Mouse (Mus musculus) lung, postnatal 10 days (tissue): ENCODE results near the gene Rhbdl1.

ENCODE experiments used
- DNase-seq: peaks from one replicate; pipeline ENCODE4 v3.0.0; 2021

Gene Rhbdl1

GRCm38 (mm10) chr17:25838904-25839303 lies 1.8 kb upstream of the Rhbdl1 start:
- DNase-seq, result no peak

GRCm38 (mm10) chr17:25837533-25837932 lies 438 bp upstream of the Rhbdl1 start:
- no peak for DNase-seq

DNA sequence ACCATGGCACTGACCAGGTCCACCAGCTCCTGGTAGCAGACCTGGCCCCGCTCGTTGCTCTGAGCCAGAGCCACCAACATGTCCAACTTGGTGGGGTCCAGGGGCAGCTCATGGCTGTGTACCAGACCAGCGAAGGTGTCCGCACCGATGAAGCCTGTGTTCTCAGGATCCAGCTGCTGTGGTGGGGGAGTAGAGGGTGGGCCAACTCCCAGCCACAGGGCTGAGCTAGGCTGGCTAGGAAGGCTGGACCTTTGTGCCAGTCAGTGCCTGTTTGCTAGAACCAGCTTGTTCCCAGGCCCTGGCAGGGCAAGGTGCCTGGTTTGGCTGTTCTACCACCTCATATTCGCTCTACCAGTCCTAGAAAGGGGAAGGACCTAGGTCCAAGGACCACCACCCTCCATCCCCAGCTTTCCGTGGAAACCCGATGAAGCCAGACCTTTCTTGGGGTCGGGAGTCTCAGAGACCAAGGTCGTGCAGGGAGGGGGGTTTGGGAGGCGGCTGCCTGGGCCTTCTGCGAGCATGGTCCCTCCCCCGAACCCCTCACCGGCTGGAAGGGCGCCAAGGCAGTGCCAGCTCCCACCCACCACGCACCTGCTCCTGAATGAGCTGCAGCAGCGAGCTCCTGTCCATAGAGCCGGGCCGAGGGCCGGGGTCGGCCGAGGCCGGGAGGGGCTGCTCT lies 559 bp downstream of the Rhbdl1 start:
- peak; percentile 33 for DNase-seq

GRCm38 (mm10) chr17:25835816-25836215 lies 1.3 kb downstream of the Rhbdl1 start:
- DNase-seq, result no peak

DNA sequence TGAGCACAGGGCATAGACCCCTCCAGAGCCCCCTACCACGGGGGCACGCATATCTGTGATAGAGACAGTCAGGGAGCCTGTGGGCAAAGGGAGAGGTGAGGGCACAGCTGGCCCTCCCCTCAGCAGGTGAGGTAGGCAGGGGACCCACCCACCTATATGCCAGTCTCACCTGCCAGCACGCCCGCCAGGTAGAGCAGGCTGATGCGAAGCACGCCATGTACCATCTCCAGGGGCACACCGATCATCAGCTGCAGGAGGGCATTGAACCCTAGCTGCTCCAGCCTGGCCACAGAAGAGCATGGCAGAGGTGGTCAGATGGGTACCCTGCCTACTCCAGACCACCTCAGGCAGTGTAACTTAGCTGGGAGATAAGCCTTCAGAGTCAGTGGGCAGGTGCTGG lies 1.8 kb downstream of the Rhbdl1 start:
- DNase-seq, result no peak

DNA sequence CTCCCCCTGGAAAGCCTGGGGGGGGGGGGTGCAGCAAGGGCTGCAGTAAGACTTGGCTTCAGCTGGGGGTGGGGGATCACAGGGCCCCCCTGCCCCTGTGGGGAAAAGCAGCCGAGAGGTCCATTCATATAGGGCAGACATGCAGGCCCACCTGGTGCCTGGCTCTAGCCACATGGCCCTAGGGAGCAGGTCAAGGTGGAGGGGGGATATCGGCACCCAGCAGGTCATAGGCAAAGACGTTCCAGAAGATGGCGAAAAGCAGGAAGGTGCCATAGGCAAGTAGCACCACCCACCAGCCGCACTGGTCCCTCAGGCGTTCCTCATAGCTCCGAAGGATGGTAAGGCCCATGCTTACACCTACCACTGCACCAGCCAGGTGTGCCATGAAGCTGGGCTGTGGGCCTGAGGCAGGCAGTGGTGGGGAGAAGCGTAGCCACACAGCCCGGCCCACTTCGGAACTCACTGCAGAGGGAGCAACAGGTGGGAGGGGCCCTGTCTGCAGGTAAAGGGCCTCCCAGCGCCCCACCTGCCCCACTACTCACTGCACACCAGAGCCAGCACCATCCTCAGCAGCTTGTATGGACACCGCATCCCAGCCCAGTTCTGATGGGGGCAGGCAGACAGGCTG lies 2.4 kb downstream of the Rhbdl1 start:
- no peak for DNase-seq

DNA sequence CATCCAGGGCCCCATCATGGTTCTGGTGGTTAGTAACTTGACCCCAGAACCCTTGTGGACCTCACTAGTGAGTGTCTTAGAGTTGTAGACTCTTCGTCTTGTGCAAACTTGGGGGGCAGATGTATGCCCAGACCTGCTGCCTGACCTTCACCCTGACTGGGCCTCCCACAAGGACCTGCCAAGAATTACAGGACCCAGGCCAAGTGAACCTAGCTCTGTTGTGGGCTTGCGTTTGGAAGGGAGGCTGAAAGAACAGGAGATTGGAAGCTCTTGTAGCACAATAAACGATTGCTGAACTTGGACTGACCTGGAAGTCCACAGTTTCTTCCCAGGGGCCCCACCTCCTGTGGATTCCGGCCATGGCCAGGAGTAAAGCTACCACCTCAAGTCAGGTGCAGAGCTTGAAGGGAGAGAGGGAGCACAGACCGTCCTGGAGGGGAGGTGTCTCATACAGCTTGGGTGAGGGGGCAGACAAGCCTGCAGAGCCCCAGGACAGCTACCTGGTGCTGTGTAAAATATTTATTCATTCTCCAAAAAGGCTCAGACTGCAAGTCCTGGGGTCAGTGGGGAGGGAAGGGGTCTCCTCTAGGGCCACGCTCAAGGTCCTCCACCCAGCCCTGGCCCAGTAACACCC lies 3.0 kb downstream of the Rhbdl1 start:
- DNase-seq, result peak; percentile 35

- peak; percentile 96 for DNase-seq
Measured at GRCm38 (mm10) chr17:25833291-25833663, 3.8 kb downstream of the Rhbdl1 start, which contains the start of gene Stub1. Gene Stub1 (minus strand): TSS chr17:25833404.

GRCm38 (mm10) chr17:25832436-25833290 lies 4.4 kb downstream of the Rhbdl1 start:
- peak; percentile 100 for DNase-seq

DNA sequence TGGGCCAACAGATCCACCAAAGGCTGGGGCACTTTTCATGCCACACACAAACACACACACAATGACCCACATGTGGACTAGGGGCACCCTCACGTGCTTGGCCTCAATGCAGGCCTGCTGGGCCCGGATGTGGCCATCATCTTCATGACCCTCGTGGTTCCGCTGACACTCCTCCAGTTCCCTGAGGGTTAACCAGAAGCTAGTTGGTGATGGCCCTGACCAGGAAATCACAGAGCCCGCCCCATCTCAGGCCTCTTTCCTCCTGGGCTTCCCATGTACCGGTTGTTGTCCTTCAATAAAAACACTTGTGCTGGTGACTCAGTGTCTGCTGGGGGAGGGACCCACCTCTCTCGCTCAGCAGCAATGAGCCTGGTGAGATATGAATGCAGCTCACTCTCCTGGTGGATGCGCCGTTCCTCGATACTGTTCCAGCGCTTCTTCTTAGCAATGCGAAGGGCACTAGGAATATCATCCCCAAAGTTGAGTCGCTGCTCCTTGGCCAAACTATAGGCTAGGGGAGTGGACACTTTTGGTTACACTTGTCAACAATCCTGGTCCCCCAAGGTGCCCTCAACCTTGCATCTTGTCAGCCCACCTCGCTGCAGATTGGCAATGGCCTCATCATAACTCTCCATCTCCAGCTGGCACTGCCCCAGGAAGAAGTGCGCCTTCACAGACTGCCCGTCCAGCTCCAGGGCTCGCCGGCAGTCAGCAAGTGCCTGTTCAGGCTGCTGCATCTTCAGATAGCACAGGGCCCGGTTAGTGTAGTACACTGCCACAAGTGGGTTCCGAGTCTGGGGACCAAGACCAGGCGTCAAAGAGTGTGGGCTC lies 5.4 kb downstream of the Rhbdl1 start:
- peak; percentile 42 for DNase-seq

GRCm38 (mm10) chr17:25830806-25831431 lies 6.2 kb downstream of the Rhbdl1 start:
- DNase-seq, result no peak

DNA sequence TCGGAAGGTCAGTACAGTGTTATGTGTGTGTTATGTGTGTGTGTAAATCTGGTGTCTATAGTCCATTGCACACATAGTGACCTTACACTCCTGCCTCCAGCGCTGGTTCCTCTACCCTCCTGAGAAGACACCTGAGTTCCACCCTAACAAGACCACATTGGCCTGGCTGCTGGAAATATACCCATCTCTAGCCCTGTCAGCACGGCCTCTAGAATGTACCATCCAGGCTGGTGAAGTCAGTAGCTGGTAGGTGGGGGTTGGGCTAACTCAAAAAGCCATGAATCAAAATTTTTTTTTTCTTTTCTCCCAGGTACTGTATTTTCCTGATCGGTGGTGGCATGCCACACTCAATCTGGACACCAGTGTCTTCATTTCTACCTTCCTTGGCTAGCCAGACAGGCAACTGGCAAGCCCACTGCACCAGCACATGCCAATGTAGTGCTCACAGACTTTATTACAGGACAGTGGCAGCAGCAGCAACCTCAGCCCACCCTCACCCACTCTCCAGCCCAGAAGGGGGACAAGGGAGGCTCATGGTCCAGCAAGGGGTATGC lies 6.8 kb downstream of the Rhbdl1 start:
- no peak for DNase-seq

GRCm38 (mm10) chr17:25829558-25830017 lies 7.5 kb downstream of the Rhbdl1 start:
- DNase-seq, result no peak

DNA sequence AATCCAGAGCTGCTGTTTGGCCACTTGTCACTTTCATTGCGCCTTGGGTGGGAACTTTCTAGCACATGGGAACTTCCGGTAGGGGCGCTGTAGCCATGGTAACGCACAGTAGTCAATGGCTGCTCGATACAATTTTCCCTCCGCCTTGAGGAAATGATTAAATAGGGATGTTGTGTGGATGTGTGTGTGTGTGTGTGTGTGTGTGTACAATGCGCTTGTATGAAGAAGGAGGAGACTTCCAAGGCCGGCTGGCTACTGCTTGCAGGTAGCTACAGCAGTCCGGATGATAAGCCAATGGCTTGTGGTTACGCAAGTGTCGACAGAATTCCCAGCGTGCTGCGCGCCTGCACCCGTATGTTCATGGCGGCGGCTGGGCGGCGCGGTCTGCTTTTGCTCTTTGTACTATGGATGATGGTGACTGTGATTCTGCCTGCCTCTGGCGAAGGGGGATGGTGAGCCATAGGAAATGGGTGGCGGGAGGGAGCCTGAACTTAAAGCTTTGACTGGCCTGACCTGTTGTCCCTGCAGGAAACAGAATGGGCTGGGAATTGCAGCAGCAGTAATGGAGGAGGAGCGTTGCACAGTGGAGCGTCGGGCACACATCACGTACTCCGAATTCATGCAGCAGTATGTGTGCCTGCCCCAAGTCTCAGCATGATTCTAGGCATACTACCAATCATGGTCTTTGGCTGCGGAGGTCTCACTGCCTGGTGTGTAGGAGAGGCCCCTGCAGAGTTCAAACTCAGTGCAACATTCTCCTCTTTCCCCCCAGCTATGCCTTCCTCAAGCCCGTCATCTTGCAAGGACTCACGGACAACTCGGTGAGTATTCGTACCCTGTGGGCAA lies 8.2 kb downstream of the Rhbdl1 start, which contains the start of gene Jmjd8:
Gene Jmjd8, plus strand, starts transcription at position 156 of the 846 bp plus-strand sequence.
- peak; percentile 81 for DNase-seq

DNA sequence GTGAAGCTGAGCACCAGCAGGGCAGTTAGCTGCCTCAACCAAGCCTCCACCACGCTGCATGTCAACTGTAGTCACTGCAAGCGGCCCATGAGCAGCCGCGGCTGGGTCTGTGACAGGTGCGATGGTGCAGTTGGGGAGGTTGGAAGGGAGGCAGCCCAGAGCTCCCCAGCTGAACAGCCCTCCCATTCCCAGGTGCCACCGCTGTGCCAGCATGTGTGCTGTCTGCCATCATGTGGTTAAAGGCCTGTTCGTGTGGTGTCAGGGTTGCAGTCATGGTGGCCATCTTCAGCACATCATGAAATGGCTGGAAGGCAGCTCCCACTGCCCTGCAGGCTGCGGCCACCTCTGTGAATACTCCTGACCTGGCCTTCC lies 8.9 kb downstream of the Rhbdl1 start:
- DNase-seq, result peak; percentile 17

- DNase-seq, result no peak
Measured at GRCm38 (mm10) chr17:25827546-25828222, 9.4 kb downstream of the Rhbdl1 start.

DNA sequence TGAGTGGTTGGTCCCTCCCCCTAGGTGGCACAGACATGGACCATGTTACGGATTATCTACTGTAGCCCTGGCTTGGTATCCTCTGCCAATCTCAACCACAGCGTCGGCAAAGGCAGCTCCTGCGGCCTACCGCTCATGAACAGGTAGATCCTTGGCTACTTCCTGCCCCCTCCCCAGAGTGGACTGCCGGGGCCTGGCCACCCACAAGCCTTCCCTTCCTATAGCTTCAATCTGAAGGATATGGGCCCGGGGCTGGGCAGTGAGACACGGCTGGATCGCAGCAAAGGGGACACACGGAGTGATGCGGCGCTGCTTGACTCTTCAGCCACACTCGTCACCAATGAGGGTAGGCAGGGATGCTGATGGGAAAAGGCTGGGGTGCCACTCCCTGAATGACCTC lies 10.1 kb downstream of the Rhbdl1 start:
- no peak for DNase-seq

- DNase-seq, result no peak
Measured at GRCm38 (mm10) chr17:25825984-25826570, 11.0 kb downstream of the Rhbdl1 start.

GRCm38 (mm10) chr17:25825311-25825710 lies 11.8 kb downstream of the Rhbdl1 start:
- no peak for DNase-seq
